10 mouse cellular contexts compared by ENCODE assay signal in the genomic region with DNA sequence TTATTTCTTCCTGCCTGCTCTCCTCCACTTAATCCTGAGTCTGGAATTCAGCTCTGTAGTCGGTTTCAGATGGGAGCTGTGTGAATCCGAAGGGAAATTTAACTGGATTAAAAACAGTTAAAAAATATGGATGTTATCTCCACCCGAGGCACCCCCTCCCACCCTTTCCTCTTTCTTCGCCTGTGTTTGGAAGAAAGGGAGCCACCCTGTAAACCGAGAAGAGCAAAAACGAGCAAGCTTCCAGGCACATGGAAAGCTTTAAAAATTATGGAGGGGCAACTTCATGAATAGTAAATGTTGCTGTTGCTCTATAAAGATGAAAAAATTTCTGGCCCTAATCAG. TPM values are rescaled to one million over a fixed set of nuclear protein-coding genes. Genes with fewer than 3 reads are reported as not detected.
DNase-seq lines count a peak whose midpoint lies in the region; ATAC-seq and TF ChIP-seq lines count a peak whose summit lies in the region.
"Had no signal": no experiment of that assay in that cellular context is flagged by ENCODE, and none has a peak within 500 bp of the region (broad histone marks: within the 10 kb centered on the region; RNA-seq: fewer than 3 reads in every experiment).

No protein-coding gene starts in this region.

- peaks cover 27% of the 10 kb centered on the region for H3K4me1 ChIP-seq in hindbrain, embryonic 10.5 days (replicated peaks)
- H3K4me1 ChIP-seq in liver, embryonic 16.5 days (ENCODE audit: control insufficient read depth, low read depth, low read length): no peaks in the 10 kb centered on the region
- H3K4me1 ChIP-seq in cerebellum, adult 2 months (ENCODE audit: control insufficient read depth, insufficient read depth, low read length): no peaks in the 10 kb centered on the region

- H3K36me3 ChIP-seq in C2C12 (ENCODE audit: control insufficient read depth, insufficient read depth): peaks cover 20% of the 10 kb centered on the region
- no peaks in the 10 kb centered on the region for H3K36me3 ChIP-seq in hindbrain, embryonic 10.5 days
- no peaks in the 10 kb centered on the region for H3K36me3 ChIP-seq in liver, embryonic 16.5 days (ENCODE audit: control insufficient read depth, insufficient read depth)

- H3ac ChIP-seq in C2C12 (ENCODE audit: control insufficient read depth, insufficient read length, low read depth): peak overlapping the region; percentile 70

- H3K27ac ChIP-seq in hindbrain, embryonic 10.5 days: 0 out of 2 replicates have a peak overlapping the region, but pooled peaks have one; percentile 50
- no peak overlapping the region for H3K27ac ChIP-seq in liver, embryonic 16.5 days (ENCODE audit: low read length)
- no peak overlapping the region for H3K27ac ChIP-seq in cerebellum, adult 2 months (ENCODE audit: insufficient read depth, low read length)

- 21% methylated on average over 6 of the region's 6 CpGs for WGBS in hindbrain, embryonic 10.5 days
- 28% methylated on average over 6 of the region's 6 CpGs for WGBS in liver, embryonic 16.5 days (ENCODE audit: insufficient replicate concordance)
- 29% methylated on average over 6 of the region's 6 CpGs for WGBS in cerebellum, adult 2 months

- H3K9me3 ChIP-seq in hindbrain, embryonic 10.5 days: no peaks in the 10 kb centered on the region
- no peaks in the 10 kb centered on the region for H3K9me3 ChIP-seq in liver, embryonic 16.5 days (replicated peaks; ENCODE audit: control insufficient read depth, low read length)

- no peak for ATAC-seq in liver, embryonic 16.5 days (ENCODE audit: low read depth)
- no peak for ATAC-seq in megakaryocyte-erythroid progenitor cell, adult 5-6 weeks (replicated peaks; ENCODE audit: low FRiP score, low TSS enrichment, poor library complexity, severe bottlenecking)

- no peak overlapping the region for H3K4me2 ChIP-seq in liver, embryonic 16.5 days (ENCODE audit: low read depth, low read length)

- H3K9ac ChIP-seq in liver, embryonic 16.5 days (ENCODE audit: low read depth, low read length): no peak overlapping the region

- no peak for TF ChIP-seq CTCF in C2C12 (IDR thresholded peaks at IDR 0.05; ENCODE audit: control insufficient read depth, insufficient read depth, insufficient read length)
- no peak for TF ChIP-seq CTCF in cerebellum, adult 2 months (IDR thresholded peaks at IDR 0.05; ENCODE audit: borderline replicate concordance, insufficient read depth, low read depth, low read length)

- peak overlapping the region; percentile 54 for H3K4me3 ChIP-seq in C2C12 (ENCODE audit: insufficient read depth, poor library complexity, severe bottlenecking)
- peak overlapping the region; percentile 59 for H3K4me3 ChIP-seq in hindbrain, embryonic 10.5 days
- H3K4me3 ChIP-seq in liver, embryonic 16.5 days (ENCODE audit: low read depth, low read length): peak overlapping the region; percentile 38; the same call in 1 of the 2 replicates
- no peak overlapping the region for H3K4me3 ChIP-seq in cerebellum, adult 2 months (replicated peaks; ENCODE audit: insufficient read depth, low read depth, low read length)

- TF ChIP-seq POLR2A in cerebellum, adult 2 months (IDR thresholded peaks at IDR 0.05; ENCODE audit: borderline replicate concordance, insufficient read depth, low read length): no peak

- peaks cover 23% of the 10 kb centered on the region for H3K79me3 ChIP-seq in C2C12 (ENCODE audit: low read depth)

- H3K79me2 ChIP-seq in C2C12 (ENCODE audit: control insufficient read depth, insufficient read depth): peaks cover 53% of the 10 kb centered on the region

- H3K27me3 ChIP-seq in C2C12 (ENCODE audit: control insufficient read depth, insufficient read depth, insufficient read length): no peaks in the 10 kb centered on the region
- H3K27me3 ChIP-seq in hindbrain, embryonic 10.5 days (ENCODE audit: insufficient read depth, poor library complexity, severe bottlenecking): no peaks in the 10 kb centered on the region; the same call in 1 of the 2 replicates
- H3K27me3 ChIP-seq in liver, embryonic 16.5 days (ENCODE audit: control insufficient read depth, insufficient read depth, low read depth, low read length): peaks cover 13% of the 10 kb centered on the region
- no peaks in the 10 kb centered on the region for H3K27me3 ChIP-seq in cerebellum, adult 2 months (ENCODE audit: control insufficient read depth, insufficient read depth, low read length)

- peak; percentile 86 for DNase-seq in heart, adult 11 months
- no peak for DNase-seq in heart, postnatal 4 days
- no peak for DNase-seq in hindbrain, embryonic 10.5 days (ENCODE audit: low spot score)
- no peak for DNase-seq in ovary, postnatal 10 days (ENCODE audit: low spot score)
- DNase-seq in cerebellum, adult 2 months: no peak
- DNase-seq: left cerebral cortex, postnatal 4 days; spleen, adult 18-20 months had no signal

TF ChIP-seq in C2C12, 6 proteins besides CTCF, POLR2A, EP300 and RAD21:
- TF ChIP-seq MAX (IDR thresholded peaks at IDR 0.05): no peak
- TF ChIP-seq CEBPB (IDR thresholded peaks at IDR 0.05; ENCODE audit: low read depth): no peak
- TF ChIP-seq MYOD1 (IDR thresholded peaks at IDR 0.05; ENCODE audit: control insufficient read depth, insufficient read length, low read depth): no peak
- no peak for TF ChIP-seq USF1 (IDR thresholded peaks at IDR 0.05; ENCODE audit: low read depth)
- no peak for TF ChIP-seq FOSL1 (IDR thresholded peaks at IDR 0.05; ENCODE audit: insufficient read depth, low read length, poor library complexity, severe bottlenecking)

RNA-seq across cellular contexts. Expression of a gene that starts 57.4 kb away (rescaled TPM):
- not detected for total RNA-seq in heart, postnatal 4 days (2021)
- not detected for polyA plus RNA-seq in C2C12 (2012; fragmentation: generic; extraction: Trizol)
- polyA plus RNA-seq in hindbrain, embryonic 10.5 days (2016; fragmentation: Nextera tagmentation; extraction: Ambion mirVana): not detected in 2 replicates
- 9.3 and 12.1 TPM in 2 replicates for polyA plus RNA-seq in liver, embryonic 16.5 days (2015; fragmentation: Nextera tagmentation; extraction: Ambion mirVana)
- not detected in 2 replicates for polyA plus RNA-seq in cerebellum, adult 2 months (2012; rRNA removed)
- total RNA-seq in megakaryocyte-erythroid progenitor cell, adult 5-6 weeks (2014; fragmentation: Nextera tagmentation): not detected in 2 replicates
- total RNA-seq in megakaryocyte-erythroid progenitor cell, adult 5-6 weeks (2017): not detected in 2 replicates
- total RNA-seq: left cerebral cortex, postnatal 4 days had no signal
